Mouse (Mus musculus) granulocyte monocyte progenitor cell, adult 5-6 weeks (primary cell): Measurements from ENCODE around the gene Ccl24. TPM values are rescaled to one million over a fixed set of nuclear protein-coding genes. Genes with fewer than 3 reads are reported as not detected.

Experiments
- ATAC-seq: replicated peaks from 2 replicates; pipeline ENCODE4 v1.8.0; 2016; ENCODE audit warnings: mild to moderate bottlenecking, moderate TSS enrichment, inconsistent platforms; ENCODE audit not compliant: poor library complexity, severe bottlenecking
- total RNA-seq, 2 experiments: library from RNA; stranded (forward) in 1 of 2; stranded (reverse) in 1 of 2; fragments of 200-712, 200-1000 nt in 1 of 2; fragments of >200 nt in 1 of 2; fragmentation: Nextera tagmentation in 1 of 2; gene quantifications; 2 replicates each; pipeline ENCODE4 v1.2.3; 2014 to 2017

Gene Ccl24
- total RNA-seq, 2 experiments from 2014 or later = 1.4 to 2.3 TPM

GRCm38 (mm10) chr5:135547990-135548389 lies 24.9 kb downstream of the Ccl24 start:
- no peak for ATAC-seq

- peak; percentile 97 for ATAC-seq
Observed at GRCm38 (mm10) chr5:135544865-135545797, 27.7 kb downstream of the Ccl24 start, which contains the start of gene Hip1. Hip1 (minus strand) TSS chr5:135545120.

- ATAC-seq = no peak
Observed at GRCm38 (mm10) chr5:135544032-135544558, 28.8 kb downstream of the Ccl24 start.

- ATAC-seq = peak; percentile 46
Observed at GRCm38 (mm10) chr5:135537794-135538214, 35.0 kb downstream of the Ccl24 start.

- peak; percentile 98 for ATAC-seq
Observed at GRCm38 (mm10) chr5:135537326-135537725, 35.5 kb downstream of the Ccl24 start.

- ATAC-seq = no peak
Observed at GRCm38 (mm10) chr5:135535867-135536266, 37.0 kb downstream of the Ccl24 start.

- no peak for ATAC-seq
Observed at GRCm38 (mm10) chr5:135533431-135533830, 39.4 kb downstream of the Ccl24 start.

GRCm38 (mm10) chr5:135531306-135531845 lies 41.5 kb downstream of the Ccl24 start:
- no peak for ATAC-seq

GRCm38 (mm10) chr5:135529964-135530363 lies 42.9 kb downstream of the Ccl24 start:
- ATAC-seq = no peak

- ATAC-seq = peak; percentile 42; the same call in 1 of the 2 replicates
Observed at GRCm38 (mm10) chr5:135529310-135529709, 43.5 kb downstream of the Ccl24 start.

GRCm38 (mm10) chr5:135527986-135528385 lies 44.9 kb downstream of the Ccl24 start:
- no peak for ATAC-seq

- ATAC-seq = no peak
Observed at GRCm38 (mm10) chr5:135524660-135525560, 47.9 kb downstream of the Ccl24 start.

- no peak for ATAC-seq
Observed at GRCm38 (mm10) chr5:135524087-135524486, 48.8 kb downstream of the Ccl24 start.

- ATAC-seq = no peak
Observed at GRCm38 (mm10) chr5:135522111-135522722, 50.6 kb downstream of the Ccl24 start.

Other genes starting within 250 kb of the Ccl24 start
- 0.62 TPM in 1 of 2 replicates, not detected in the other for gene Fkbp6, start 223.0 kb downstream of the Ccl24 start, total RNA-seq (2014; fragmentation: Nextera tagmentation)
- 0.34 TPM in 1 of 2 replicates, not detected in the other for gene Fkbp6, start 223.0 kb downstream of the Ccl24 start, total RNA-seq (2017)
- gene Trim50, start 219.8 kb downstream of the Ccl24 start, total RNA-seq (2014; fragmentation: Nextera tagmentation) = not detected in 2 replicates
- not detected in 2 replicates for gene Trim50, start 219.8 kb downstream of the Ccl24 start, total RNA-seq (2017)
- gene Nsun5, start 203.1 kb downstream of the Ccl24 start, total RNA-seq (2014; fragmentation: Nextera tagmentation) = 23.9 and 30.8 TPM in 2 replicates
- 22.7 and 23.3 TPM in 2 replicates for gene Nsun5, start 203.1 kb downstream of the Ccl24 start, total RNA-seq (2017)
- 56.9 and 69.3 TPM in 2 replicates for gene Pom121, start 178.5 kb downstream of the Ccl24 start, total RNA-seq (2014; fragmentation: Nextera tagmentation)
- gene Pom121, start 178.5 kb downstream of the Ccl24 start, total RNA-seq (2017) = 7.2 and 8.8 TPM in 2 replicates
- gene Hip1, start 27.9 kb downstream of the Ccl24 start, total RNA-seq (2014; fragmentation: Nextera tagmentation) = 21.2 and 21.4 TPM in 2 replicates
- gene Hip1, start 27.9 kb downstream of the Ccl24 start, total RNA-seq (2017) = 8.7 and 11.4 TPM in 2 replicates
- gene Ccl26, start 9.5 kb downstream of the Ccl24 start, total RNA-seq (2014; fragmentation: Nextera tagmentation) = not detected in 2 replicates
- not detected in 2 replicates for gene Ccl26, start 9.5 kb downstream of the Ccl24 start, total RNA-seq (2017)
- 14.1 and 19.1 TPM in 2 replicates for gene Rhbdd2, start 59.6 kb upstream of the Ccl24 start, total RNA-seq (2014; fragmentation: Nextera tagmentation)
- gene Rhbdd2, start 59.6 kb upstream of the Ccl24 start, total RNA-seq (2017) = 4.3 and 8.2 TPM in 2 replicates
- 26.7 and 34.3 TPM in 2 replicates for gene Por, start 97.0 kb upstream of the Ccl24 start, total RNA-seq (2014; fragmentation: Nextera tagmentation)
- 20.6 and 28.7 TPM in 2 replicates for gene Por, start 97.0 kb upstream of the Ccl24 start, total RNA-seq (2017)
- 19.1 and 22.9 TPM in 2 replicates for gene Tmem120a, start 171.4 kb upstream of the Ccl24 start, total RNA-seq (2014; fragmentation: Nextera tagmentation)
- 17.6 and 26.4 TPM in 2 replicates for gene Tmem120a, start 171.4 kb upstream of the Ccl24 start, total RNA-seq (2017)
- gene Styxl1, start 205.3 kb upstream of the Ccl24 start, total RNA-seq (2014; fragmentation: Nextera tagmentation) = not detected in 2 replicates
- gene Styxl1, start 205.3 kb upstream of the Ccl24 start, total RNA-seq (2017) = 2.1 TPM in 1 of 2 replicates, not detected in the other
- 299 and 328 TPM in 2 replicates for gene Mdh2, start 205.4 kb upstream of the Ccl24 start, total RNA-seq (2014; fragmentation: Nextera tagmentation)
- gene Mdh2, start 205.4 kb upstream of the Ccl24 start, total RNA-seq (2017) = 154 and 224 TPM in 2 replicates
- gene Srrm3, start 233.8 kb upstream of the Ccl24 start, total RNA-seq (2014; fragmentation: Nextera tagmentation) = not detected in 2 replicates
- gene Srrm3, start 233.8 kb upstream of the Ccl24 start, total RNA-seq (2017) = not detected in 2 replicates